Mouse (Mus musculus): Measurements from ENCODE around the gene Fars2.

GRCm38 (mm10) chr13:36283545-36284067 lies 166.4 kb downstream of the Fars2 start:
- no peak for TF ChIP-seq CTCF (IDR thresholded peaks at IDR 0.05; ENCODE audit: low read depth, low read length)
- TF ChIP-seq GATA1 (IDR thresholded peaks at IDR 0.05; ENCODE audit: borderline replicate concordance, low read length), result no peak
- TF ChIP-seq GATA2 (IDR thresholded peaks at IDR 0.05; ENCODE audit: borderline replicate concordance, low read depth, low read length), result no peak
